Mouse (Mus musculus): Measurements from ENCODE around the gene Rcn1. TPM values are rescaled to one million over a fixed set of nuclear protein-coding genes. Genes with fewer than 3 reads are reported as not detected.
A peak's percentile ranks its signal among the peaks of the same experiment; 100 is the strongest.

The Rcn1 gene
- 10 to 100 TPM; 15.4 to 17.1 TPM for total RNA-seq (2021)

- DNase-seq, result peak; percentile 27 to 35
These were observed at the start of gene Rcn1 for GRCm38 (mm10) chr2:105399085-105399891. Gene Rcn1, minus strand, starts transcription at chr2:105399319.

GRCm38 (mm10) chr2:105444072-105444471 is 45.0 kb upstream of the Rcn1 start:
- no peak for DNase-seq

- DNase-seq, result no peak
These were observed 39.9 kb upstream of the Rcn1 start for GRCm38 (mm10) chr2:105439022-105439421.

DNA sequence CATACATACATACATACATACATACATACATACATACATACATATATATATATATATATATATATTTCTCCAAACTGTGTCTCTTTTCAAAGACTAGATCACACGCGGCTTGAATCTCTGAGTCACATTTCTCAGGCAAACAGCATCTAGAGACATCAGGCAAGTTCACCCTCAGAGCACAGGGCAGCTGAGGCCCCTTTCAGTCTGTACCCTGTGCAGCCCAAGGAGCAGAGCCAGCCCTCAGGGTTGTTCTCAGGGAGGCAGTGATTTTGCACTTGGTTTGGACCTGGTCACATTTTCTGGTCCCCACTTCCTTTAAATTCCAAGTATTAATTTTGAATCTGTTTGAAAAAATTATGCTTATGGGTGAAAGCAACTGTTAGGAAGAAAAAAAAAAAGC is 39.4 kb upstream of the Rcn1 start:
- no peak for DNase-seq

GRCm38 (mm10) chr2:105432927-105433326 is 33.8 kb upstream of the Rcn1 start:
- no peak for DNase-seq

GRCm38 (mm10) chr2:105430373-105430772 is 31.3 kb upstream of the Rcn1 start:
- DNase-seq, result no peak

GRCm38 (mm10) chr2:105429899-105430298 is 30.8 kb upstream of the Rcn1 start:
- no peak for DNase-seq

DNA sequence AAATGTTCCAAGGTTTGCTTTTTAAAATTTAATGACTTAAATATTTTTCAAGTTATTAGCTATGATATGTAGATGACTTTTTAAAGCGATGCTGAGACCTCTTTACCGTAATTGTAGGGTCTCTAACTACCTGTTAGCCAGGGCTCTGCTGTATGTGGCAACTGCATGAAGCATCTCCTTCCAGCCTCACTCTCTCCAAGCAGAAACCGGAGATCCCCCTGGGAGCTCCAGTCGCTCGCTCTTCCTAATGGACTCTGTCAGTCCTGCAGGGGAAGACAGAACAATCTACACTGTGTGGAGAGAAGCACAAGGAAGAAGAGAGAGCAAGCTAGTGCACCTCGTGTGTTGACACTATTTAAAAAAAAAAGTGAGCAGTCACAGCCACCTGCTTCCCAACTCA is 29.3 kb upstream of the Rcn1 start:
- no peak for DNase-seq

DNA sequence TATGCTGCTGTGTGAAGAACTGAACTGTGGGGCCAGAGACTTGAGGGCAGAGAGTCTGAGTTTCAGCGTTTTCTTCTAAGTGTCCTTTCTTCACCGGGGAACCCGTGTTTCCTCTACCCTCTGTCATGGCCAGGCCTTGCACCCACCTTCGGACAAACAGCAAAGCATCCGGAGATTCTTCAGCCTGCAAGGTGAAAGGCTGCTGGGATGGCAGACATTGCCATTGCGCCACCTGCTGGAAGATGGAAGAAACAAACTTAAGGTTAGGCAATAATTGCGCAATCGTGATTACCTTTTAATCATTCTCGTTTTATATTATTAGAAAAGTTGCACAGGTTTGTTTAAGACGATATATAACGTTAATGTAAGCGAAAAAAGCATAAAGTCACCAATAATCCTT is 28.9 kb upstream of the Rcn1 start:
- DNase-seq, result peak; percentile 30 to 56

DNA sequence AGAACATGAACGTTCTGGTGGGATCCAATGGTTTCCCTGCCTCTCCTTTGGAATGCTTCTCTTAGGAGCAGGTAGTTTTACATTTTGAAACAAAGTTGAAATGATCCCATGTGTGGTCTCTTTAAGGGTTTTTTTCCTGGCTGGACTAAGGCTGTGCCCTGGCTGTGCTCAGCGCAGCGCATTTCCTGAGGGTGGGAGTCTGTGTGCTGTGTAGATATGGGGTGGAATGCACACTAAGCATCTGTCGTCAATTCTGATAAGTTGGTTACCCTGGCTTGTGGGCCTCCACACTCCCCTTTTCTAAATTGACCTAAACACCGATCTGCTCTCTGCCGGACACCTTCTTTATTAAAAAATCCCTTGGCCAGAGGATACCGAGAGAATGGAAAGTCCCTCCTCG is 28.3 kb upstream of the Rcn1 start:
- DNase-seq, result no peak

DNA sequence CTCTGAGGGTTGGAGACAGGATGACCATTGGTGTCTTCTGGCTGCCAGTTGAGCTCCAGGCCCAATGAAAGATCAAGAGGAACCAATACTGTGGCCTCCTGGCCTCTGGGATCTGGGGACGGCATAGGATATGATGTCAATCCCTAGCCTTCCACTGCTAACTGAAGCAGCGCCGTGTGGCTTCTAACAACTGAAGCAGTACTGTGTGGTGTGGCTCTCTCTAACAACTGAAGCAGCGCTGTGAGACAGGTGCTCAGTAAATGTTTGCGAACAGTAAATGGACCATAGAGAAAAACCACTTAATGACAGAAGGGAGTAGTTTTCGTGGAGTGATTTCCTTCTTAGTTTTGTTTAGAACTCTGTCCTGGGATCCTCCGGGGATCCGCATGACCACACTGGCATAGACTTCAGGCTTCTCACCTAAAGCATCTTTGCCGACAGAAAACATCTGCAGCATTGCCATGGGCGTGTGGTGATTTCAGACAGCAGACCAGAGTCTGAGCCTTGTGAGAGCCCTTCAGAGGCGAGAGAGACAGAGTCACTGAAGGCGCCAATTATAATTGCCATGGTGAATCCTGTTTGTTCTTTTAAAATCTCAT is 19.6 kb upstream of the Rcn1 start:
- no peak for DNase-seq

GRCm38 (mm10) chr2:105417663-105418062 is 18.5 kb upstream of the Rcn1 start:
- DNase-seq, result no peak

GRCm38 (mm10) chr2:105416660-105417348 is 17.7 kb upstream of the Rcn1 start:
- DNase-seq, result no peak

GRCm38 (mm10) chr2:105416046-105416659 is 17.0 kb upstream of the Rcn1 start:
- DNase-seq, result no peak

- no peak for DNase-seq
These were observed 15.2 kb upstream of the Rcn1 start for GRCm38 (mm10) chr2:105414309-105414708.

DNA sequence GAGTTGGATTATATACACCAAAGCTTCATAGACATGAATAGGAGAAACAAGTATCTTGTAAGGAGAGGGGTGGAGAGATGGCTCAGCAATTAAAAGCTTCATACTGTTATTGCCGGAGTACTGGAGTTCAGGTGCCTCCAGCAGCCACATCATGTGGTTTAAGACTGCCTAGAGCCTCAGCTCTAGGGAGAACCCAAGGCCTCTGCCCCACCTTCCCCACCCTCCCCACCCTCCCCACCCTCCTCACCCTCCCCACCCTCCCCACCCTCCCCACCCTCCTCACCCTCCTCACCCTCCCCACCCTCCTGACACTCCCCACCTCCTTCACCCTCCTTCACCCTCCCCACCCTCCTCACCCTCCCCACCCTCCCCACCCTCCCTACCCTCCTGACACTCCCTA is 10.1 kb upstream of the Rcn1 start:
- no peak for DNase-seq

- DNase-seq, result peak in 1 of 2 experiments; percentile 31
These were observed 9.4 kb upstream of the Rcn1 start for GRCm38 (mm10) chr2:105408511-105408910.

GRCm38 (mm10) chr2:105402180-105402579 is 3.1 kb upstream of the Rcn1 start:
- DNase-seq, result no peak

DNA sequence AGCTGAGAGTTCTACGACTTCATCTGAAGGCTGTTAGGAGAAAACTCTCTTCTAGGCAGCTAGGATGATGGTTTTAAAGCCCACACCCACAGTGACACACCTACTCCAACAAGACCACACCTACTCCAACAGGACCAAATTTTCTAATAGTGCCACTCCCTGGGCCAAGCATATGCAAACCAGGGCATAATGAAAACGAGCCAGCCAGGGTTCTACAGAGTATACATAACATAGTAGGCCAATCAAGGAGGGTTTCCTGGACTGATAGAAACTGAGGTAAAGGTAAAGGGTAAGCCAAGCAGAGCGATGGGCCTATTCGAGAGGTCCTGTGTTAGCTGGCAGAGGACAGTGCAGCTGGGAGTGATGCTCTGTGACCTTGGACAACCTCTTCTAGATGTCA is 1.4 kb upstream of the Rcn1 start:
- no peak for DNase-seq

DNA sequence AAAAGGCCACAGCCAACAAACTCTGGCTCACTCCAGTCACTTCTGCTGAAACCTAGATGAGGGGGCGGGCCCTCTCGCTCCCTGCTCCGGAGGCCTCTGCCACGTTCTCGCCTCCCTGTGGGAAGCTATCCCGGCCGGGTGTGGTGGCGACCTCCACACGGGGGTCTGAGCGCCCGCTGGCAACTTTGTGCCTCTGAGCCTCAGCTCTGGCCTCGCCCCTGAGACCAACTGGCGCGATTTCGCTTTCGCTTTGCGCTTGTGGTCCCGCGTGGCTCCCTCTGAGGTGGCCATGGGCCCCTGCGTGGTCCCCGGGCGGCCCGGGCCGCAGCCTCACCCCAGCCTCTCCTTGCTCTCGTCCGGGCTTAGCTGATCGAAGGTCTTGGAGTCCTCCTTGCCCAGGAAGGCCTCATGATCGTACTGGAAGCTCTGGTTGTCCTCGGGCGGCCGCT is 459 bp downstream of the Rcn1 start:
- no peak for DNase-seq

- no peak for DNase-seq
These were observed 1.5 kb downstream of the Rcn1 start for GRCm38 (mm10) chr2:105397446-105398211.

GRCm38 (mm10) chr2:105396066-105396465 is 3.1 kb downstream of the Rcn1 start:
- DNase-seq, result no peak

All from layer of hippocampus, postnatal 36 days (tissue).